Mouse (Mus musculus) embryonic fibroblast, embryonic 13.5 days (primary cell): ENCODE measurements around the gene Mrgpra1.

Experiments used
- CTCF ChIP-seq: IDR thresholded peaks from 2 replicates; pipeline ENCODE4 v1.5.1; 2011; ENCODE audit warnings: mild to moderate bottlenecking, control low read depth, low read length, moderate library complexity, borderline replicate concordance; ENCODE audit not compliant: insufficient read depth
- POLR2A ChIP-seq: IDR thresholded peaks from 2 replicates; pipeline ENCODE4 v1.6.1; 2011; ENCODE audit warnings: low read depth, mild to moderate bottlenecking, control low read depth, low read length, moderate library complexity

DNA sequence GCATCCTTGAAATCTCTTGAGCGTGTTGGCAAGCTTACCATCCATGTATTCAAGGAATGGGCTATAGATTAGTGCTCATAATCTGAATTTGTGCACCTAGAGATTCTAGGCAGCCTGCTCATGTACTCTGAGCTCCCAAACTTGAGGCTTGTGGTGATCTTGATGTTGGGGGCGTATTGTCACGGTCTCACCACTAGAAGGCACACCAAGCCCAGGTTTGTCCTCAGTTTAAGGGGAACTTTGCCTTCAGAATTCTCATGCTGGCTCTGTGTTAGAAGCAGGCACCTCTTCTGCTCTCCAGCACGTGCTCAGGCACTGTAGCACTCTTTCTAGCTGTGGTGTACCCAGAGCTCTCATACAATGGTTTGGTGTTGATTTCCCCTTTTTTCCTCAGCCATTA is 41.8 kb downstream of the Mrgpra1 start:
- TF ChIP-seq CTCF (no peak), POLR2A (no peak)
